Mouse (Mus musculus) effector memory CD4-positive, alpha-beta T cell, adult 5 months (primary cell): ENCODE results near the gene Tceal5. TPM values are rescaled to one million over a fixed set of nuclear protein-coding genes. Genes with fewer than 3 reads are reported as not detected.

Experiments
- polyA plus RNA-seq: library from polyadenylated mRNA; unstranded; fragments of 100-300 nt; shearing (Covaris generic); gene quantifications from one replicate; pipeline ENCODE4 v1.2.1, GENCODE M21; 2017

Tceal5 gene
- not detected for polyA plus RNA-seq

DNA sequence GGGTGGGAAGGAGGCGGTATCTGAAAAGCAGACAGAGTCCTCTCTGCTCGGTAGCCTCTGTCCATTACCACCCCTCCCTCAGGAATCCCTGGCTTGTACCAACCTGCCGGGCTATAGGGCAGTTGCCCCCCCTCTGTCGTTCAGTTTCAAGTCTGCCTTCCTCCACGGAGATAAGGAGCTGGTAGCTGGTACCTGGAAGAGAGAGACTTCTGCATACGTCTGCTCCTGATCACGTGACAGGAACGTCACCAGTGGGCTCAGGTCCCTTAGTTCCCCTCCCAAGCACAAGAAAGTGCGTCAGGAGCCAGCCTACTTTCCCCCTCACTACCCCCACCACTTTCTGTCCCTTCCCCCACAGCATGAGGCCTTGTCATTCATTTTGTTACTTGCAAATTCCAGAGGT is at the start of gene Tceal5:
TSS of gene Tceal5 (minus strand) at position 213 of the 403 bp plus-strand sequence.

GRCm38 (mm10) chrX:136244574-136245229 is 41.0 kb upstream of the Tceal5 start, which contains the start of gene Tceal9:
Gene Tceal9, plus strand, starts transcription at chrX:136245079.

DNA sequence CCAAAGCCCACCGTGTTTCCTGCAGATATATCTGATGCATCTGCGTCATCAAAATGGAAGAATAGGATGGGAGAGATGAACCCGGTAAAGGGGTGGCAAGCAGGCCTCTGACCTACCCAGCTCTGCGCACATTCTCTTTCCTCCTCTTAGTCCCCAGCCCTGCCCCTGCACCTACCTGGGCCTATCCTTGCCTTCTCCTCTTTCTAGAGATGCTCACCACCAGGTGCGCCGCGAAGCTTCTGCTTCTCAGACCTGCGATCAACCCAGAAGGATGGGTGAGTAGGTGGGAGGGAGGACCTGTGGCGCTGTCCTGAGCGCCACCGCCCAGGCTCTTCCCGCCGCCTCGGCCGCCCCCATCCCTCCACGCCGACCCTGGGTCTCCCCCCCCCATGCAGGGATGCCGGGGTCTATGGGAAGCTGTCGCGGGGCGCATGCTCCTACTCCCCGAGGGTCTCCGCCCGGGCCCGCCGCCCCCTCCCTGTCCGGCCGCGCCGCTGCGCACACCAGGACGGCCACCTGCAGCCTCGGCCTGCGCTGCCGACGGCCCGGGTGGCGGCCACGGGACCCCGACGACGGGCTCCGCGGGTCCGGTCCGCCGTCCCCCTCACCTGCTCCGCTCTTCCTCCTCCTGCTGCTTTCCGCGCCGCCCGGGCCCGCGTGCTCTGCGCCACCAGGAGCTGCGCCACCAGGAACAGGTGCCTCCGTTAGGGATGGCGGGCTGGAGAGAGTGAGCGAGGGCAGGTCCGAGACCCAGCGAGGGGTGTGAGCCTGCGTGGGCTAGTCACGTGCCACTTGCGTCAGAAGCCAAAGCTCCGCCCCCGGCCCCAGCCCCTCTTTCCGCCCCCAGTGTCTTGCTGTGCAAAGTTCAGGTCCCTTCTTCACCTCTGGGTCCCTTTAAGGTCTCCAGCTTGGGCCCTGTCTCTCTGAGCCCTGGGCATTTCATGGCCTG is 11.3 kb upstream of the Tceal5 start, which contains the start of the genes Tceal7 and Bex1:
TSS of gene Tceal7 (plus strand) at position 51 of the 949 bp plus-strand sequence.
TSS of gene Bex1 (minus strand) at position 785 of the 949 bp plus-strand sequence.

DNA sequence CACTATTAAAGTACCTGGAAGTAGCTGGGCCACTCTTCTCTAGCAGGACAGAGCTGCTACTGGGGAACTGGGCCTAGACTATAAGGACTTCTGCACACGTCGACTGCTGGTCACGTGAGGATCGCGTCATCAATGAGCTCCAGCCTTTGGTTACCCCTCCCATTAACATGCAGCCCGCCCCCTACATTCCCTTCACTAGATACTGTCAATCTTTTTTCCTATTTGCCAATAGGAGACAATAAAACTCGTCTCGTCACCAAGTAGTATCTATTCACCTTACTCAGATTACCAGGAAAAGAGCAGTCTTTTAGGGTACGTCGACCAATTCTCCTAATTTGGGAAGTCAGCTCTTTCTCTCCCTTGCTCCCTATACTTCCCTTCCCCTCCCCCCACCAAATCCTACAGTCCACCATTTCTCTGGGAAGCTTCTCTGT is 31.5 kb downstream of the Tceal5 start, which contains the start of gene Tceal8:
TSS of gene Tceal8 (minus strand) at position 225 of the 434 bp plus-strand sequence.

Other genes starting within 250 kb of the Tceal5 start
- gene Arxes2, start 210.1 kb downstream of the Tceal5 start, polyA plus RNA-seq: 3.6 TPM
- not detected for gene Arxes1, start 170.5 kb downstream of the Tceal5 start, polyA plus RNA-seq
- gene Bex2, start 135.6 kb downstream of the Tceal5 start, polyA plus RNA-seq: 15.1 TPM
- gene Nxf3, start 118.6 kb downstream of the Tceal5 start, polyA plus RNA-seq: not detected
- not detected for gene Bex4, start 64.9 kb downstream of the Tceal5 start, polyA plus RNA-seq
- gene Tceal8, start 31.5 kb downstream of the Tceal5 start, polyA plus RNA-seq: not detected
- gene Tceal7, start 10.9 kb upstream of the Tceal5 start, polyA plus RNA-seq: not detected
- gene Bex1, start 11.6 kb upstream of the Tceal5 start, polyA plus RNA-seq: not detected
- gene Tceal9, start 41.2 kb upstream of the Tceal5 start, polyA plus RNA-seq: 84.9 TPM
- 210 TPM for gene Bex3, start 66.4 kb upstream of the Tceal5 start, polyA plus RNA-seq